ENCODE assay signal across 16 mouse cellular contexts in the genomic region with DNA sequence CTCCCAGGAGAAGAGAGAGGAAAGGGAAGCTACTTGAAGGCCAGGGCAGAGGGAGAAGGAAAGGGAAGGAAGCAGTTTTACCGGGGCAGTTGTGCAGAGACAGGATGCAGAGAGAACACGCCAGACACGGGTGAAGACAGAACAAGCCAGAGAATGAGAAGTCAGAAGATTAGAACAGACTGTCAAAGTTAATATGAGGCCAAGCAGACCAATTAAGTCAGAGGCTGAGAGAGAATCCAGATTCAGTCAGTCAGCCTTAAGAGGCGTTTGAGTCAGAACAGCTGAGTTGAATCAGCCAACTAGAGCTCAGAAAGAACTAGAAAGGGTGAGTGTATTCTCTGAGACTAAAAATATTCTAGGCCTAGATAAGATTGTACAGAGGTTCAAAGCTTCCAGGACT.
DNase-seq lines count a peak whose midpoint lies in the region; ATAC-seq and TF ChIP-seq lines count a peak whose summit lies in the region.
"Had no signal": no experiment of that assay in that cellular context is flagged by ENCODE, and none has a peak within 500 bp of the region (broad histone marks: within the 10 kb centered on the region; RNA-seq: fewer than 3 reads in every experiment).

No protein-coding gene starts in this region.

- no peaks in the 10 kb centered on the region for H3K27me3 ChIP-seq in kidney, adult 2 months (replicated peaks; ENCODE audit: control insufficient read depth, insufficient read depth, low read length)
- H3K27me3 ChIP-seq in heart, embryonic 10.5 days (ENCODE audit: insufficient read depth, poor library complexity, severe bottlenecking) = no peaks in the 10 kb centered on the region
- H3K27me3 ChIP-seq in liver, embryonic 12.5 days (replicated peaks) = no peaks in the 10 kb centered on the region
- H3K27me3 ChIP-seq: embryonic facial prominence, embryonic 15.5 days had no signal

- no peak overlapping the region for H3K4me2 ChIP-seq in liver, embryonic 12.5 days
- H3K4me2 ChIP-seq: embryonic facial prominence, embryonic 15.5 days had no signal

- no peak overlapping the region for H3K4me3 ChIP-seq in kidney, adult 2 months (ENCODE audit: insufficient read depth, low read depth, low read length)
- no peak overlapping the region for H3K4me3 ChIP-seq in heart, embryonic 10.5 days
- H3K4me3 ChIP-seq in liver, embryonic 12.5 days = no peak overlapping the region
- H3K4me3 ChIP-seq: embryonic facial prominence, embryonic 15.5 days; layer of hippocampus, adult 2 months; midbrain, embryonic 10.5 days had no signal

- no peak overlapping the region for H3K9ac ChIP-seq in liver, embryonic 12.5 days
- H3K9ac ChIP-seq: embryonic facial prominence, embryonic 15.5 days had no signal

- DNase-seq in kidney, adult 2 months = peak; percentile 20
- DNase-seq in kidney, adult 11 months = no peak
- peak; percentile 21 for DNase-seq in T-cell, adult 2 months (ENCODE audit: low spot score)
- DNase-seq in heart, embryonic 10.5 days (ENCODE audit: low spot score) = peak; percentile 75
- no peak for DNase-seq in cerebellum, adult 9-11 months
- DNase-seq in spleen, adult 12 weeks (ENCODE audit: low spot score) = no peak
- no peak for DNase-seq in left cerebral cortex, postnatal 25 days (ENCODE audit: low spot score in 2 of 2)
- DNase-seq: adrenal gland, postnatal 25 days; cerebellum, postnatal 36 days; lung, adult 2 months; thymus, adult 18-20 months had no signal

- WGBS in kidney, adult 2 months = 66% methylated on average over 4 of the region's 4 CpGs
- 18% methylated on average over 4 of the region's 4 CpGs for WGBS in heart, embryonic 10.5 days
- WGBS in liver, embryonic 12.5 days (ENCODE audit: insufficient replicate concordance) = 24% methylated on average over 4 of the region's 4 CpGs

- H3K27ac ChIP-seq in kidney, adult 2 months (ENCODE audit: insufficient read depth, low read depth, low read length) = no peak overlapping the region
- H3K27ac ChIP-seq in heart, embryonic 10.5 days = no peak overlapping the region
- H3K27ac ChIP-seq in liver, embryonic 12.5 days = peak overlapping the region; percentile 1; the same call in 1 of the 2 replicates
- H3K27ac ChIP-seq: embryonic facial prominence, embryonic 15.5 days; layer of hippocampus, adult 2 months; midbrain, embryonic 10.5 days had no signal

- no peaks in the 10 kb centered on the region for H3K36me3 ChIP-seq in kidney, adult 2 months (ENCODE audit: control insufficient read depth, insufficient read depth, low read length)
- no peaks in the 10 kb centered on the region for H3K36me3 ChIP-seq in heart, embryonic 10.5 days
- H3K36me3 ChIP-seq in liver, embryonic 12.5 days = no peaks in the 10 kb centered on the region
- H3K36me3 ChIP-seq: embryonic facial prominence, embryonic 15.5 days; midbrain, embryonic 10.5 days had no signal

- no peak for ATAC-seq in liver, embryonic 12.5 days
- ATAC-seq: forebrain, embryonic 14.5 days had no signal

- H3K4me1 ChIP-seq in kidney, adult 2 months (ENCODE audit: control insufficient read depth, insufficient read depth, low read length) = no peaks in the 10 kb centered on the region
- peaks cover 19% of the 10 kb centered on the region; the same call in 1 of the 2 replicates for H3K4me1 ChIP-seq in heart, embryonic 10.5 days
- peaks cover 22% of the 10 kb centered on the region for H3K4me1 ChIP-seq in liver, embryonic 12.5 days
- H3K4me1 ChIP-seq: embryonic facial prominence, embryonic 15.5 days; midbrain, embryonic 10.5 days had no signal

- H3K9me3 ChIP-seq in heart, embryonic 10.5 days = no peaks in the 10 kb centered on the region
- H3K9me3 ChIP-seq in liver, embryonic 12.5 days (replicated peaks) = no peaks in the 10 kb centered on the region
- H3K9me3 ChIP-seq: embryonic facial prominence, embryonic 15.5 days; midbrain, embryonic 10.5 days had no signal

- intact Hi-C loops in left cerebral cortex, postnatal 25 days (cut with DNase I) = no loop called here

- no peak for TF ChIP-seq POLR2A in kidney, adult 2 months (IDR thresholded peaks at IDR 0.05; ENCODE audit: low read depth, low read length)

- TF ChIP-seq CTCF in kidney, adult 2 months (conservative IDR thresholded peaks at IDR 0.05; ENCODE audit: insufficient read depth, insufficient read length, low read depth, low read length) = no peak

Comparison
In these comparisons a context has a peak if more than half of its experiments do, and no peak if none do; other contexts are left out.
1. DNase-seq: peak in kidney, adult 2 months (single experiment), T-cell, adult 2 months (single experiment) and heart, embryonic 10.5 days (single experiment); none in kidney, adult 11 months (single experiment), cerebellum, adult 9-11 months (single experiment), spleen, adult 12 weeks (single experiment) and left cerebral cortex, postnatal 25 days (0 of 2).